ENCODE assay signal across 26 mouse cellular contexts in the genomic region with DNA sequence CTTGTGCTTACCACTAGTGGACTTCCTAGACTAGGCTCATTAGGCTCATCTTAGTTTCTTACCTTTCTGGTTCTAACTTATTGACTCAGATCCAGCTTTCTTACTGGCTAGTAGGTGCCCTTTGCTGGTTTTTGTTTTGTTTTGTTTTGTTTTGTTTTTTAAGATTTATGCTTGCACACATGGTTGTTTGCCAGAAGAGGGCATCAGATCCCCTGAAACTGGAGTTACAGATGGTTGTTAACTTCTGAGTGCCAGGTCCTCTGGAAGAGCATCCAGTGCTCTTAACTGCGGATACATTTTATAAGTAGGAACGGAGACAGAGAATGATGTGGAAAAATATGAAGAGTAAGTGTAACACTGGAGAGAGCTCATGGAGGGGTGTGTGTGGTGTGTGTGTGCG.
DNase-seq lines count a peak whose midpoint lies in the region; ATAC-seq and TF ChIP-seq lines count a peak whose summit lies in the region.
"Had no signal": no experiment of that assay in that cellular context is flagged by ENCODE, and none has a peak within 500 bp of the region (broad histone marks: within the 10 kb centered on the region; RNA-seq: fewer than 3 reads in every experiment).

No protein-coding gene starts in this region.

- TF ChIP-seq POLR2A in cortical plate, adult 2 months (IDR thresholded peaks at IDR 0.05; ENCODE audit: extremely low read depth, insufficient read depth, low read length): no peak

- no peaks in the 10 kb centered on the region for H3K4me1 ChIP-seq in forebrain, embryonic 14.5 days (ENCODE audit: control insufficient read depth, insufficient read depth, low read length)
- no peaks in the 10 kb centered on the region for H3K4me1 ChIP-seq in forebrain, postnatal 0 days (ENCODE audit: insufficient read depth)
- no peaks in the 10 kb centered on the region for H3K4me1 ChIP-seq in intestine, postnatal 0 days (replicated peaks; ENCODE audit: control insufficient read depth, insufficient read depth, low read length)
- no peaks in the 10 kb centered on the region for H3K4me1 ChIP-seq in intestine, embryonic 15.5 days (replicated peaks)
- H3K4me1 ChIP-seq in liver, postnatal 0 days (ENCODE audit: insufficient read depth): no peaks in the 10 kb centered on the region
- no peaks in the 10 kb centered on the region for H3K4me1 ChIP-seq in liver, embryonic 11.5 days (replicated peaks; ENCODE audit: control insufficient read depth, insufficient read depth, low read length)
- H3K4me1 ChIP-seq in cortical plate, adult 2 months (ENCODE audit: control insufficient read depth, insufficient read depth, low read length): no peaks in the 10 kb centered on the region
- H3K4me1 ChIP-seq: forebrain, embryonic 13.5 days; heart, embryonic 12.5 days; liver, embryonic 15.5 days; lung, embryonic 15.5 days; megakaryocyte, embryonic 14.5 days; midbrain, embryonic 12.5 days had no signal

- DNase-seq in forebrain, embryonic 14.5 days (ENCODE audit: low spot score): peak; percentile 7
- no peak for DNase-seq in forebrain, postnatal 0 days
- no peak for DNase-seq in liver, postnatal 0 days
- no peak for DNase-seq in liver, embryonic 11.5 days (ENCODE audit: low spot score)
- DNase-seq: adrenal gland, postnatal 25 days; cerebellum, adult 2 months; cerebellum, postnatal 14 days; heart, postnatal 4 days; kidney, adult 2 months; lung, postnatal 4 days; right cerebral cortex, postnatal 14 days; thymus, postnatal 14 days had no signal

- H3K36me3 ChIP-seq in forebrain, embryonic 14.5 days (ENCODE audit: control insufficient read depth, insufficient read depth, low read length): no peaks in the 10 kb centered on the region
- H3K36me3 ChIP-seq in forebrain, postnatal 0 days (ENCODE audit: insufficient read depth): no peaks in the 10 kb centered on the region
- no peaks in the 10 kb centered on the region for H3K36me3 ChIP-seq in intestine, postnatal 0 days (ENCODE audit: control insufficient read depth, insufficient read depth)
- H3K36me3 ChIP-seq in intestine, embryonic 15.5 days: no peaks in the 10 kb centered on the region
- H3K36me3 ChIP-seq in liver, postnatal 0 days (replicated peaks; ENCODE audit: insufficient read depth, low read length): no peaks in the 10 kb centered on the region
- H3K36me3 ChIP-seq in liver, embryonic 11.5 days (ENCODE audit: control insufficient read depth, insufficient read depth, low read length): no peaks in the 10 kb centered on the region
- H3K36me3 ChIP-seq: embryonic facial prominence, embryonic 10.5 days; embryonic facial prominence, embryonic 15.5 days; heart, embryonic 12.5 days; liver, embryonic 15.5 days; lung, embryonic 15.5 days; midbrain, embryonic 12.5 days had no signal

- H3K4me3 ChIP-seq in forebrain, embryonic 14.5 days (ENCODE audit: low read depth, low read length): no peak overlapping the region
- no peak overlapping the region for H3K4me3 ChIP-seq in forebrain, postnatal 0 days (ENCODE audit: low read depth, low read length)
- no peak overlapping the region for H3K4me3 ChIP-seq in intestine, postnatal 0 days (ENCODE audit: low read depth, low read length)
- H3K4me3 ChIP-seq in intestine, embryonic 15.5 days (replicated peaks): no peak overlapping the region
- no peak overlapping the region for H3K4me3 ChIP-seq in liver, postnatal 0 days (ENCODE audit: low read depth, low read length)
- no peak overlapping the region for H3K4me3 ChIP-seq in liver, embryonic 11.5 days (ENCODE audit: low read depth, low read length)
- H3K4me3 ChIP-seq in cortical plate, adult 2 months (ENCODE audit: insufficient read depth, low read length): no peak overlapping the region
- H3K4me3 ChIP-seq: embryonic facial prominence, embryonic 10.5 days; embryonic facial prominence, embryonic 15.5 days; forebrain, embryonic 13.5 days; heart, embryonic 12.5 days; liver, embryonic 15.5 days; lung, embryonic 15.5 days; megakaryocyte, embryonic 14.5 days; midbrain, embryonic 12.5 days had no signal

- no peak overlapping the region for H3K27ac ChIP-seq in forebrain, embryonic 14.5 days (ENCODE audit: low read depth, low read length)
- H3K27ac ChIP-seq in forebrain, postnatal 0 days (ENCODE audit: low read depth, low read length): no peak overlapping the region
- no peak overlapping the region for H3K27ac ChIP-seq in intestine, postnatal 0 days (ENCODE audit: low read depth, low read length)
- no peak overlapping the region for H3K27ac ChIP-seq in intestine, embryonic 15.5 days
- H3K27ac ChIP-seq in liver, postnatal 0 days (ENCODE audit: low read depth): no peak overlapping the region
- H3K27ac ChIP-seq in liver, embryonic 11.5 days (ENCODE audit: low read depth, low read length): no peak overlapping the region
- H3K27ac ChIP-seq in cortical plate, adult 2 months (ENCODE audit: insufficient read depth, low read length): no peak overlapping the region
- H3K27ac ChIP-seq: embryonic facial prominence, embryonic 10.5 days; embryonic facial prominence, embryonic 15.5 days; forebrain, embryonic 13.5 days; hindbrain, embryonic 14.5 days; liver, embryonic 15.5 days; lung, embryonic 15.5 days; midbrain, embryonic 12.5 days had no signal

- TF ChIP-seq CTCF in forebrain, postnatal 0 days (IDR thresholded peaks at IDR 0.05; ENCODE audit: low read depth): no peak; the same call in 1 of the 2 replicates
- TF ChIP-seq CTCF in intestine, postnatal 0 days (IDR thresholded peaks at IDR 0.05; ENCODE audit: low read depth): peak; percentile 29; the same call in 1 of the 2 replicates
- 0 out of 2 replicates have a peak, but pooled peaks have one; percentile 8 for TF ChIP-seq CTCF in liver, postnatal 0 days (IDR thresholded peaks at IDR 0.05; ENCODE audit: low read depth)
- 0 out of 2 replicates have a peak, but pooled peaks have one; percentile 9 for TF ChIP-seq CTCF in cortical plate, adult 2 months (IDR thresholded peaks at IDR 0.05; ENCODE audit: extremely low read depth, insufficient read depth, low read length)

- H3K9me3 ChIP-seq in forebrain, embryonic 14.5 days (replicated peaks; ENCODE audit: control insufficient read depth, low read length): no peaks in the 10 kb centered on the region
- no peaks in the 10 kb centered on the region for H3K9me3 ChIP-seq in forebrain, postnatal 0 days (ENCODE audit: low read length)
- no peaks in the 10 kb centered on the region for H3K9me3 ChIP-seq in intestine, postnatal 0 days (ENCODE audit: control insufficient read depth)
- H3K9me3 ChIP-seq in intestine, embryonic 15.5 days: no peaks in the 10 kb centered on the region
- no peaks in the 10 kb centered on the region for H3K9me3 ChIP-seq in liver, postnatal 0 days (ENCODE audit: low read length)
- no peaks in the 10 kb centered on the region for H3K9me3 ChIP-seq in liver, embryonic 11.5 days (ENCODE audit: control insufficient read depth, low read length)
- H3K9me3 ChIP-seq: embryonic facial prominence, embryonic 10.5 days; embryonic facial prominence, embryonic 15.5 days; forebrain, embryonic 13.5 days; heart, embryonic 12.5 days; liver, embryonic 15.5 days; lung, embryonic 15.5 days; midbrain, embryonic 12.5 days had no signal

- H3K9ac ChIP-seq in forebrain, embryonic 14.5 days (ENCODE audit: low read length): no peak overlapping the region
- H3K9ac ChIP-seq in forebrain, postnatal 0 days: no peak overlapping the region
- H3K9ac ChIP-seq in intestine, postnatal 0 days (ENCODE audit: low read depth, low read length): no peak overlapping the region
- H3K9ac ChIP-seq in intestine, embryonic 15.5 days: no peak overlapping the region
- H3K9ac ChIP-seq in liver, postnatal 0 days (replicated peaks): no peak overlapping the region
- H3K9ac ChIP-seq in liver, embryonic 11.5 days (ENCODE audit: low read depth, low read length): no peak overlapping the region
- H3K9ac ChIP-seq: embryonic facial prominence, embryonic 15.5 days; forebrain, embryonic 13.5 days; heart, embryonic 12.5 days; hindbrain, embryonic 14.5 days; liver, embryonic 15.5 days; lung, embryonic 15.5 days; midbrain, embryonic 12.5 days had no signal

- no peak for ATAC-seq in forebrain, embryonic 14.5 days
- no peak for ATAC-seq in forebrain, postnatal 0 days
- ATAC-seq in intestine, postnatal 0 days: no peak
- ATAC-seq in intestine, embryonic 15.5 days: no peak
- ATAC-seq in liver, postnatal 0 days: no peak
- ATAC-seq in liver, embryonic 11.5 days (replicated peaks; ENCODE audit: low FRiP score): no peak
- ATAC-seq in erythroblast, adult 5-6 weeks (replicated peaks; ENCODE audit: low FRiP score, poor library complexity, severe bottlenecking): no peak
- ATAC-seq: forebrain, embryonic 13.5 days; inflammation-experienced regulatory T-cells, adult 6 months had no signal

- H3K27me3 ChIP-seq in forebrain, embryonic 14.5 days (replicated peaks; ENCODE audit: control insufficient read depth, insufficient read depth, low read length): no peaks in the 10 kb centered on the region
- H3K27me3 ChIP-seq in forebrain, postnatal 0 days (ENCODE audit: insufficient read depth, low read length): no peaks in the 10 kb centered on the region
- no peaks in the 10 kb centered on the region for H3K27me3 ChIP-seq in intestine, postnatal 0 days (replicated peaks; ENCODE audit: control insufficient read depth, insufficient read depth, low read length)
- no peaks in the 10 kb centered on the region for H3K27me3 ChIP-seq in intestine, embryonic 15.5 days (replicated peaks)
- H3K27me3 ChIP-seq in liver, postnatal 0 days (ENCODE audit: insufficient read depth, low read length): no peaks in the 10 kb centered on the region
- H3K27me3 ChIP-seq in liver, embryonic 11.5 days (replicated peaks; ENCODE audit: control insufficient read depth, insufficient read depth, low read length): no peaks in the 10 kb centered on the region
- H3K27me3 ChIP-seq: embryonic facial prominence, embryonic 15.5 days; forebrain, embryonic 13.5 days; liver, embryonic 15.5 days; lung, embryonic 15.5 days; megakaryocyte, embryonic 14.5 days; midbrain, embryonic 12.5 days had no signal

- no peak for TF ChIP-seq EP300 in liver, postnatal 0 days (IDR thresholded peaks at IDR 0.05; ENCODE audit: low read depth)

- no peak overlapping the region for H3K4me2 ChIP-seq in forebrain, embryonic 14.5 days (ENCODE audit: low read length)
- no peak overlapping the region for H3K4me2 ChIP-seq in forebrain, postnatal 0 days (ENCODE audit: low read depth)
- H3K4me2 ChIP-seq in intestine, postnatal 0 days (replicated peaks; ENCODE audit: low read depth): no peak overlapping the region
- no peak overlapping the region for H3K4me2 ChIP-seq in intestine, embryonic 15.5 days (replicated peaks)
- H3K4me2 ChIP-seq in liver, postnatal 0 days (ENCODE audit: low read depth, low read length): no peak overlapping the region
- H3K4me2 ChIP-seq in liver, embryonic 11.5 days: no peak overlapping the region
- H3K4me2 ChIP-seq: embryonic facial prominence, embryonic 15.5 days; forebrain, embryonic 13.5 days; heart, embryonic 12.5 days; hindbrain, embryonic 14.5 days; liver, embryonic 15.5 days; lung, embryonic 15.5 days; midbrain, embryonic 12.5 days had no signal

- WGBS in forebrain, embryonic 14.5 days: 88% methylated on average over 3 of the region's 3 CpGs
- WGBS in forebrain, postnatal 0 days: 84% methylated on average over 3 of the region's 3 CpGs
- WGBS in intestine, postnatal 0 days: 84% methylated on average over 3 of the region's 3 CpGs
- 94% methylated on average over 3 of the region's 3 CpGs for WGBS in intestine, embryonic 15.5 days
- 77% methylated on average over 3 of the region's 3 CpGs for WGBS in liver, postnatal 0 days (ENCODE audit: insufficient replicate concordance)
- 69% methylated on average over 3 of the region's 3 CpGs for WGBS in liver, embryonic 11.5 days
